Mouse (Mus musculus) monocyte, adult 5-6 weeks (primary cell): ENCODE measurements at regions not wholly inside any gene's neighbourhood (a gene's known extent, or its start where the extent isn't known, plus 50 kb on each side); places are given as distances from the start of the nearest gene placed in this dataset.

ENCODE experiments used
- ATAC-seq: fragments of 153-309, 156-312 bp; replicated peaks from 2 replicates; pipeline ENCODE4 v1.8.0; 2017; ENCODE audit warnings: mild to moderate bottlenecking; ENCODE audit not compliant: low TSS enrichment, insufficient number of reproducible peaks, severe bottlenecking, poor library complexity, low FRiP score

DNA sequence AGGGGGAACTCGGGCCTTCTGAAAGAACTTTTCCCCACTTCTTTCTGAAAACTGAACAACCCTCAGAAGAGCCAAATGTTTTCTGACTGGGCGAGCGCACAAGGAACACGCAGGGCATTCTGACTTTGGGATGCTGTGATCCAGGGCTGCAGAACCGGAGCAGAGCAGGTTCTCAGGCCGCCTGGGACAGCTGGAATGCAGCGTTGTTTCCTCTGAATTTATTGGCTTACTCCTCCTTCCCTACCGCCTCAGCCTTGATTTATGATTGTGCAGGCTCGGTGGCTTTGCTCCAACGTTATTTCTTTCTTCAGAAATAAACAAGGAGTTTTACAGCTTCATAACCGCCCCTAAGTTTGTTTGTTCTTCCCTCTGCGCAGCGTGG is 226.7 kb upstream of the Jun start:
- no peak for ATAC-seq

DNA sequence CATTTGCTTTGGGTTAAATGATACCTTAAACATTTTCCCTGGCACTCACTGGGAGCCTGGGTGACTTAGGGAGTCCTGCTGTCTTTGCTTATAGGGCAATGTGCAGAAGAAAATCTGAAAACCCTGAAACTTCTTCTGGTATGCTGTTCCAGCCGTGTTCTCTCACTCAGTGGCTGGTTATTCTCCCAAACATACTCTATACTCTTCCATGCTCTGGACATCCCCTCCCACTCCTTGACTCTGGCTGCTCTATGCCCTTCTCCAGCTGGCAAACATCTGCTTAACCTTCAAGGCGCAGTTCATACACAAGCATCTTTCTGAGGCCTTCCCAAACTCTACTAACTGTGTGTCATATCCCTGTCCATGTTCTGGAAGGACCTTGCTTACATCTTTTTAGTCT is 227.2 kb upstream of the Jun start:
- ATAC-seq: no peak

DNA sequence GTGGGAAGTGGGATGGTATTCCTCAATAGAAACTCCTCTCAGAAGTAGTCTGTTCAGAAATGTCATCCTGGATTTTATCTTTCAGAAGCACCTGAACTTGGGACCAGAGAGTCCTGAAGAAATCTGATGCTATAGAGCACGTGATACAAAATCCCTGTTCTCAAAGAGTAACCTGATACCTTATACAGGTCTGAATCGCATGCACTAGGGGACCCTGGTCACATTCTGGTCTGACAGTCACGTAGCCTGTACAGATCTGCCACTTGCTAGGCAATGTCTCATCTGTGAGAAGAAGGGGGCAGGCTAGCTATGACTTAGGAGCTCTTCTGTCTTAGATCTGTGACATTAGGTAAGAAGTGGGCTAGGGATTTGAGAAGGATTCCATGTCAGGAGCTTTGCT is 230.1 kb upstream of the Jun start:
- no peak for ATAC-seq

DNA sequence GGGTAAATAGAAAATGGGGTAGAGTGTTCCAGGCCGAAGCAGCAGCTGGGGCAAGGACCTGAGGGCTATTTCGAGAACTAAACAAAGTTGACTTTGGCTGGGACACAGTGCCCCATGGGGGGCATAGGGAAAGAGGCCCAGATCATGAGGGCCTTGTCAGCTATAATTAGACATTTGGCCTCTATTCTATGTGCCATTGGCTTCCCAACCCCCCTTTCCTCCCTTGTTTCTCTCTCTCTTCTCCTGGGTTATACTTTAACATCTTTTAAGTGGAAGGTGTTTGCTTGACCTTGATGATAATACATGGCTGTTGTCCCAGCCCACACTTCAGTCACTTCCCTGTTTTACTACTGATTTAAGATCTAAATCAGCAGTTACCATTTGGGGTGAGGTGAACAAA is 231.8 kb upstream of the Jun start:
- ATAC-seq: no peak

DNA sequence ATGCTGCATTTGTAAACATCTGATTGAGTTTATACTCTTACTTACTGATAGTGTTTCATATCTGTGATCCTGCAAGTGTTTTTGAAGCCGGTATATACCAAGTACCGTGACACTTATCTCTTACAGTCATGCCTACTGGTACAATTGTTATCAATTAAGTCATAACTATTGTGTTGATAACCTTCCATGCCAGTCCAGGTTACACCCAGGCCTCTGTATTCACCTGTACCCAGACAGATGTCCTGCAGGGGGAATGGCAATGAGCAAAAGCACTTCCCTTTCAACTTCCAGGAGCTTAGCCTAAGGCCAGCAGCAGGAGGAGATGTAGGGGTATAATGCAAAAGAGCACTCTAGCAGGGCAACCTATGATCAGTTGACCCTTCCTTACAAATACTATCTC is 232.2 kb upstream of the Jun start:
- no peak for ATAC-seq

DNA sequence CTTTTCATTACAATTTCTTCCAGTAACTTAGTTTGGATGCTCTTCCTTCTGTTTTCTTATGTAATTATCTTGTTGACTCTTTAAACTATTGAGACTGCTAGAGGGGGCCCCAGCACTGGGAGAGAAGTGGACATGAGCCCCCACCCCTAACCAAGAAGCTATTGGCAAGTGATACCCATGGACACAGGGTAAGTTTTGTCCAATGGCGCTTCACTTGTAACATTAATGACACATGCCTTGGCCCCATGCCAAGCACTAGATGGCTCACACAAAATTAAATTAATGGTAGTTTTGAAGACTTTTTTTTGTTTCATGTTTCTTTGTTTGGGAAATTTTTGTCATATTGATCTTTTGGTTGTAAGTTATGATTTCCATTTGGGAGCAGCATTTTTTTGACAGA is 232.7 kb upstream of the Jun start:
- ATAC-seq: no peak

DNA sequence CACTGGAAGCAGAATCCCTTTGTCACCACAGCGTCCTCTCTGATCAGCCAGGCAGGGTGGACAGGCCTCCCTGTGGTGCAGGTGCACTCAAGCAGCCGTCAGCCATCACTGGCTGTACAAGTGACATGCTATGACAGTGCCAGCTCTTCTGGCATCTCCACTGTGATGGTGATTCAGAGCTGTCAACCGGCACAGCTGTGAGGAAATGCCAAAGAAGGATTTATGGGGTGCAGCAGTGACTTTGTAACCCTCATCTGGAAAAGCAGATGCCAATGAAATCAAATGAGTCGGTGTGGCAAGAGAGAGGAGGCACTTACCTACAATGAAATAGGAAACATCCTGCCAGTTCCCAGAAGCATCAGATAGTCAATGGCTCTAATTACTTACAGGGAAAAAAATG is 238.3 kb upstream of the Jun start:
- no peak for ATAC-seq

DNA sequence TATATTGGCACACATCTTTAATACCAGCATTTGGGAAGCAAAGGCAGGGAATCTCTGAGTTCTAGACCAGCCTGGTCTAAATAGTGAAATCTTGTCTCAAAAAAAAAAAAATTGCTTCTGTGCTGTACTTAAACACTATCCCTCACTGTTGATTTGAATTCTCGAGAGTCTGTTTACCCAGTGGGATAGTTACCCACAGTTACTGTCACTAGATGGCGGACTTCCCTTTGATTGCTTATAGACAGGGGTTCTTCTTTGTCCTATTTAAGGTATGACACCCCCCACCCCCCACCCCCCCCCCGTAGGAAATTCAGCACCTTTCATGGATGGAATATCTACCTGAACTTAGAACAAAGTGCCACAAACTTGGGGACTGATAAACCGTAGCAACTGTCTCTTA is 242.1 kb upstream of the Jun start:
- no peak for ATAC-seq

DNA sequence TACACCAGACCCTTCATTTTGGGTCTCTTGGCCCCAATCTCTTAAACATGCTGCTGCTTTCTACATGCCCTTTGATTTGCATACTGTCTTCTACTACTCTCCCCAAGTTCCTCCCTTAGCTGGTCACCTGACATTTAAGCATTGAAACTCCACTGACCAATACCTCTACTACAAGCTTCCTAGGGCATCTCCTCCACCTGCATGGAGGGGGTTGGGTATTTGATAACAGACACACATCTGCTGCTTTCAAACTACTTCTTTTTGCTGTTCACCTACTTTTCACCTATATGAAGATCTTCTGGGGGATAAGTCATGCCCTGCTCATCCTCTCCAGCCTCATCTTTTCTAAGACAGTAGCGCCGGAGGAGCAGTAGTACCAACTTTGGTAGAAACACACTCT is 249.9 kb upstream of the Jun start:
- 0 out of 2 replicates have a peak, but pooled peaks have one; percentile 15 for ATAC-seq

DNA sequence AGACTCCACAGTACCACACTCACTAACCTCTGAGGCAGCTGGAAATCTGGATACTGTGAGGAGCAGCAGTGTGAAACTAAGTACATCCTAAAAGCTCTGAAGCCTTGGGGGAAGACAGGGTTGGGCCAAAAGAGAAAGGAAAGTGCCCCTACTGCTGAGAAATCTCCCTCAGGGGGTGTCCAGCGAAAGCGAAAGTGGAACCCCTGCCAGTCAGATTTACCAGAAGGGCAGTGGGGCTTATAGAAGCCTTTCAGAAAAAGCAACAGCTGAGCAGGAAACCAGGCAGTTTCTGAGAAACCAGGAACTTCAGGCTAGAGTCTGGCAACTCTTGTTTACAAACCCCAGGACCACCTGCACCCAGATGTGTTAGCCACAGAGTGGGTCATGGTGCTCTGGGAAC is 251.3 kb upstream of the Jun start:
- peak; percentile 28; the same call in 1 of the 2 replicates for ATAC-seq

DNA sequence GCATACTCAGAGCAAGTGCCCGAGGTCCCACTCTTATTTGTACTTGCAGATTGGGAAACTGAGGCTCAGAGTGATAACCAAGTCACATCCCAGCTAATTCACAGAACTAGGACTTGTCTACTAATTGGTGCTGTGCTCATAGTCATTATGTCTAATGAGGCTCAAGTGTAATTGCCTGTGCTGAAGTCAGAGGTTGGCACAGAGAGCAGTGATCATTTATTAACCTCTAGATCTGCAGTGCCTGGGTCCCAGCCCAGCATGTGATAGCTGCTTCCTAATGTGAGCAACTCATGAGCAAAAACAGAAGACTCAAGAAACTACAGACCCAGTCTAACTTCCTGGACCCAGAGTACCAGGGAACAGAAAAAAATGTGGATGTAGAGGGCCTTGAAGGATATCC is 252.0 kb upstream of the Jun start:
- ATAC-seq: no peak

DNA sequence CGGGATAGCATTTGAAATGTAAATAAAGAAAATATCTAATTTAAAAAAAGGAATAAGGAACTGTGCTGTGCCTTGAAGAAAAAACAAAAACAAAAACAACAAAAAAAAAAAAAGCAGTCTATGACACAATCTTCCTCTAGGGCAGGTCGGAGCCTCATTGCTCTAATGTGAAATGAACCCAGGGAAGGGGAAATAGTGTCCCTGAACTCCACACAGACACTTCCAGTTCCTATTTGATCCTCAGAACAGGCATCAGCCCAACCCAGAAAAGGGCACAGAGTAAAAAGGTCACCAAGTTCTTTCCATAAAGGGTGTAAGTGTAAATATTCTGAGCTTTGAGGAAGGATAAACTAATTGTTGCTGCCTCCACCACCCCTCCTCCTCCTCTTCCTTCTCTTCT is 250.2 kb upstream of the Fggy start:
- peak; percentile 63; the same call in 1 of the 2 replicates for ATAC-seq

DNA sequence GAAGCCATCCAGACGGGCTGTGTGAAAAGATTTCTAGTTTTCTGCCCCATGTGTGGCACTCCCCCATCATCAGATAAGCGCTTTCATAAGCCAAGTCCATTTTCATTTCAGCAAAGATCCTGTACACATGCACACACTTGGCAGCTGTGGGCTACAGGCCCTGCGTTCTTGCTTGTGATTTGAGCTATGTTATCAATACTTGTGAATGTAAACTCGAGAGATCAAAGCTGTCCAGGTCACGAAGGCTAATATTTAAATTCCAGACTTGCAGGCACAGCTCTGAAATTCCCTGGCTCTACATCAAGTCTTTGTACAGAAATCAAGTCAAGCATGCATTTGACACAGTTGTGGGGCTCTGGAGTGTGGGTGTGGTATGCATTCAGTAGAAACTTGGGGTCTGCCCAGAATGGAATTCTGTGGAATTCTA is 248.8 kb upstream of the Fggy start:
- ATAC-seq: no peak

DNA sequence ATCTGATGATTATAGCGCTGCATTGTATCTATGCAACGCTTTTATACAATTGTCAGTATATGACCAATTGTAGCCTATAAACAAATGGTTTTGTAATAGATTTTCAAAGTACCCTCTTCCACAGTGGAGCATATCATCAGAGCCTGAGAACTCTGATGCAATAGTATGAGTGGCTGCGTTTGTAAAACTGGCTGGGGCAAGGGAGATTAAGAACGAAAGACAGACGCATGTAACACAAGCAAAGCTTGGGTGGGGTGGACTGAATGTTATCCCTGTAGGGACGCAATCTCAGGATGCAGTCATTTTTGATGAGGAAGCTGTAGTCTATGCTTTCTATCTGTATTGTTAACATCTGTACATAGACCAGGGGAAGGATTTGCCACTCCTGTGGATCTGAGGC is 246.9 kb upstream of the Fggy start:
- ATAC-seq: no peak

DNA sequence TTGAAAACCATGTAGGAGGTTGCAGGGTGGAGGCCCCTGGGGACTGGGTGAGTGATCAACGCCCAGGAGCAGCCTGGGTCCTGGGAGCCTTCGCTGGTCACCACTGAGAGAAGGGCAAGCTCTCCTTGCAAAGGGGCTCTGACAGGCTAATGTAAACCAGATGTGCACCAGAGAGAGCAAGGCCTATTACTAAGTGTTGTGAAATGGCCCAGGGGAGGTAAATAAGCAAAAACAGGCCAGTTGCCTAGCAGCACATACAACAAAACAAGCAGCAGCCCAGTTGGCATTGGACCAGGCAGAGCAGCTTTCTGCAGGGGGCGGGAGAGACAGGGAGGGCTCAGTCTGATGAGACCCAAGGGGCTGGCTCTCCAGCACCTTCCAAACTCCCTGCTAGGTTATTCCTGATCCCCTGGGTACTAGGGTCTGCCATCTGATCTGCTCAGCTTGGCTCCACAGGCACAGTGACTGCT is 239.5 kb upstream of the Fggy start:
- no peak for ATAC-seq

DNA sequence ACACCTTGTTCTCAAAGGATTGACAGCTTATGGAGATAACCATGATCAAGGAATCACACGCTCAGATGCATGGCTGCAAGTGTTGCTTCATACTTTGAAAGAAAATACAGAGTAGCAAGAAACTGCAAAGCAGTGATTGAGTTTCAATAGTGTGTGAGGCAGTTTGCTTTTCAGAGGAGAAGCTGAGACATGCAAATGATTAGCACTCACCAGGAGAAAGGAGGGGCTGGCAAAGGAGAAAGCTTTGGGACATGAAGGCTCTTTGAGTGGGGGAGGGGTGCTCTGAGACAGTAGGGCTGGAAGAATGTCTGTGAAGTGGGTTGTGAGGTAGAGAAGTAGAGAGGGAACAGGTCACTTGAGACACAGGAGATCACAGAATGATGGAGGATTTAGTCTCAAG is 238.7 kb upstream of the Fggy start:
- no peak for ATAC-seq

DNA sequence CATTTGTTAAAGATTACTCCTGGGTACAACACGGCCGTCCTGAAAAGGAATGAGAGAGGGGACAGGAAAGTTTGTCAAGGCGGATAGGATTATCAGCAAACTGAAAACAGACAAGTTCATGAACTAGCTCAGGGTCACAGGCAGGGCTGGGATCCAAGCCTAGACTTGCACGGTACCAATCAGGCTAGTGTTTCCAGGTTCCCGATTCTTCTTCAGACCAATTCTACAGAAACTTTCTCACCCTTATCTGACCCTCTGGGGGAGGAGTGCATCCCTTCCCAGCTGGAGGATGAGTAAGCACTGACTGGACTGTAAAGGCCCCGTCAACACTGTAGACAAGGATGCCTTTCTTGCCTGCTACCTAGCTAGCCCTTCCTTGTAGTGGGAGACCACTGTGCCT is 238.3 kb upstream of the Fggy start:
- no peak for ATAC-seq

DNA sequence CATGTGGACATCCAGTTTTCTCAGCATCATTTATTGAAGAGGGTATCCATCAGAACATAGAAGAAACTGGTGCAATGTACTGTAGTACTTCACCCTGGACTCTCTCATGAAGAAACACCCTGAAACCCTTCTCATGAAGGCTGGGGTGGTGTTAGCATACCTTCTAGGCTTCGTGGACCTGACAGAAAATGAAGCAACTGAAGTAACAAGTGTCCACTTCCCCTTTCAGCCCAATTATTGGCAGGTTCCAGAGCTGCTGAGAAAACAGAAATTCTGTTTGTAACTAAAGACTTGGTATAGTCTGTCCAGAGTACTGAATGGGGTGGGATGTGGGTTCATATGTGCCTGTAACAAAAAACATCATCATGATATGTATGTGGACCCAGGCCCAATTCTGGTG is 231.4 kb upstream of the Fggy start:
- ATAC-seq: peak; percentile 40; the same call in 1 of the 2 replicates

DNA sequence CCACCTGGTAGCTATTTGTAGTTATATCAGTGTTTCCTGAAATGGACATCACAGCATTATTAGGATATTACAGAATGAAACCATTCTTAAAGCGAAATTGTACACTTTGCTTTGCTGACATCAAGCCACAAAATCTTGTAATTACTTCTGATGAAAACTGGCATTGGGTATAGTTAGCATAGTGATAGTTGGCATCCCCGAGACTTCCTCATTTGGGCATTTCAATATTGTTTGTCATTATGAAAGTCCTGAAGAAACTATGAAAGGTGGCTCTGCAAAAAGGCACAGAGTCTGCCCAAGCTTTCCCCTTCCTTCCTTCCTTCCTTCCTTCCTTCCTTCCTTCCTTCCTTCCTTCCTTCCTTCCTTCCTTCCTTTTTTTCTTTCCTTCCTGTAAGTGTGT is 217.5 kb upstream of the Fggy start:
- ATAC-seq: peak; percentile 66

DNA sequence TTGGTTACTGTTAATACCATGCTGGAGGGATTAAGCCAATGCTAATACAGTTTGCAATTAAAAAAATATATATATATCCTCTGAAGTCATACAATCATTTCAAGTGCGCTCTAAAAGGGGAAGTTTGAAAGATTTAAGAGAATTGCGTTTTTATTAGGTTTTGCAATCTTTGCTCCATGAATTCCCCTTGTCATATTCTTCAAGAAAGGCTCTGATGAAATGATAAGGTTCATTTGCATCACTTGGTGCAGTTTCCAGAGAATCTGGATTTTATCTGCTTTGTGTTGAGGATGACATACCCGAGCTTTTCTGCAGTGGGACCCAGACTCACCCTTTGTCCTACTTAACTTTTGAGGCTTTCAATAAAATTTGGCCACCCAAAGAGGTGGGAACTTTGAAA is 216.4 kb upstream of the Fggy start:
- ATAC-seq: peak; percentile 24; the same call in 1 of the 2 replicates

DNA sequence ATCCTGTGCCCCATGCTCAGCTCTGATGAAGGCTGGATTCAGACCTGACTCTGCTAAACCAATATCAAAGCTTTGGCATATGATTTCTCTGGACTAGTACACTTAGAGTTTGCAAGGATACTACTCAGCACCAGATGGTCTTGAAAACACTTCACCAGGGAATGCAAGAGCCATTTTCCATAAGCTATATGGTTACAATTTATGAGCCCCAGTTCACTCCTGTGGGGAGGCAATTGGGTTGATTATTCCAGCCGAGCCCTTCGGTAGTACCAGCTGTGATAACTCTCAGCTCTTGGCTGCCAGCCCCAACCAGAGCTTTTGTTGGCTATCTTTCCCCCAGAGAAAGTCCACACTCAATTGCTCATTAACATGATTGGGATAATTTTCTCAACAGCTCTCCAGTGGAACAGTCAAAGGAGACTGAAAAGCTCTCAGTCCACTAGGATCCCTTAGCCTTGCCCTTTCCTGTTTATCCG is 210.5 kb upstream of the Fggy start:
- ATAC-seq: no peak
